Mouse (Mus musculus) limb, embryonic 14.5 days (tissue): ENCODE results near the gene Tgfbrap1. TPM values are rescaled to one million over a fixed set of nuclear protein-coding genes. Genes with fewer than 3 reads are reported as not detected.
A peak's percentile ranks its signal among the peaks of the same experiment; 100 is the strongest.

Experiments
- ATAC-seq: fragments of 200-750 bp; cut with Nextera tagmentation; 2 replicates; pipeline ENCODE4 v1.8.0; 2017; ENCODE audit warnings: low read depth, moderate number of reproducible peaks, moderate TSS enrichment; ENCODE audit not compliant: low FRiP score
- DNase-seq: peaks from one replicate; pipeline ENCODE4 v3.0.0-alpha.2; 2015; ENCODE audit warnings: low spot score
- H3K27ac ChIP-seq: fragments of 300-500 bp; sonication (generic); replicated peaks from 2 replicates; pipeline ENCODE4 v1.5.1; 2014; ENCODE audit warnings: low read depth, mild to moderate bottlenecking, low read length, moderate library complexity, mixed read lengths
- H3K27me3 ChIP-seq: fragments of 300-500 bp; sonication (generic); 2 replicates; pipeline ENCODE4 v1.6.1; 2014; ENCODE audit warnings: low read length, mixed read lengths; ENCODE audit not compliant: control insufficient read depth, insufficient read depth
- H3K36me3 ChIP-seq: fragments of 300-500 bp; sonication (generic); 2 replicates; pipeline ENCODE4 v1.6.1; 2014; ENCODE audit warnings: mild to moderate bottlenecking, low read length, moderate library complexity, mixed read lengths; ENCODE audit not compliant: control insufficient read depth, insufficient read depth
- H3K4me1 ChIP-seq: fragments of 300-500 bp; sonication (generic); 2 replicates; pipeline ENCODE4 v1.6.1; 2014; ENCODE audit warnings: antibody characterized with exemption, low read length, mixed read lengths; ENCODE audit not compliant: control insufficient read depth, insufficient read depth
- H3K4me2 ChIP-seq: fragments of 300-500 bp; sonication (generic); replicated peaks from 2 replicates; pipeline ENCODE4 v1.6.1; 2014; ENCODE audit warnings: low read depth, mild to moderate bottlenecking, low read length, moderate library complexity; ENCODE audit not compliant: severe bottlenecking
- H3K4me3 ChIP-seq: fragments of 300-500 bp; sonication (generic); replicated peaks from 2 replicates; pipeline ENCODE4 v1.5.1; 2014; ENCODE audit warnings: low read length
- H3K9ac ChIP-seq: fragments of 300-500 bp; sonication (generic); 2 replicates; pipeline ENCODE4 v1.6.1; 2014; ENCODE audit warnings: mild to moderate bottlenecking, low read depth, low read length, moderate library complexity; ENCODE audit not compliant: severe bottlenecking
- H3K9me3 ChIP-seq: fragments of 300-500 bp; sonication (generic); 2 replicates; pipeline ENCODE4 v1.6.1; 2016; ENCODE audit warnings: low read length; ENCODE audit not compliant: control insufficient read depth
- POLR2A ChIP-seq: fragments of 200-500 bp; IDR thresholded peaks from 2 replicates; pipeline ENCODE4 v1.8.0; 2012; ENCODE audit warnings: inconsistent platforms, mild to moderate bottlenecking, moderate library complexity, borderline replicate concordance; ENCODE audit not compliant: insufficient read depth, insufficient read length; ENCODE audit errors: extremely low read depth
- WGBS: fragments of 180-500 bp; shearing (Covaris S2); extraction: QIAGEN DNeasy Blood & Tissue Kit; methylation state at CpG from one replicate; pipeline ENCODE4 v1.1.7; 2014; 5-methylcytosine and 5-hydroxymethylcytosine counted together
- polyA plus RNA-seq, 2 experiments: library from polyadenylated mRNA; depleted of rRNA in 1 of 2; stranded (reverse) in 1 of 2; unstranded in 1 of 2; fragments of >200 nt; fragmentation: Nextera tagmentation in 1 of 2; extraction: Ambion mirVana in 1 of 2; gene quantifications; 2 replicates each; pipeline versions ENCODE4 v1.2.1 to v1.2.3; 2012 to 2014

The Tgfbrap1 gene
- polyA plus RNA-seq, 2 experiments: 12.8 to 22.7 TPM

DNA sequence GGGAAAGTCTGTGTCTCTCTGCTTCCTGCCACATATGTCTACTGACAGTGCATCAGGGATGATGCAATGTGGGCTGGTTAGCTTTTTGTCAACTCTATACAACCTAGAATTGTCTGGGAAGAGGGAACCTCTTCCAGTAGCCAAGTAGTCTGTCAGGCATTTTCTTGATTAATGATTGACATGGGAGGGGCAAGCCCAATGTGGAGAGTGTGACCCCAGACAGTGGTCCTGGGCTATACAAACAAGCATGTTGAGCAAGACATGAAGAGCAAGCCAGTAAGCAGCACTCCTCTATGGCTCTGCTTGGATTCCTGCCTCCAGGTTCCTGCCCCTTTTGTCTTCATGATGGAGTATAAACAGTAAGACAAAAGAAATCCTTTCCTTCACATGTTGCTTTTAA is 28.8 kb upstream of the Tgfbrap1 start:
- Histone ChIP-seq H3K27me3 (no peaks in the 10 kb centered on the region), H3K36me3 (peaks cover 13% of the 10 kb centered on the region), H3K27ac (no peak overlapping the region), H3K4me2 (no peak overlapping the region), H3K4me1 (no peaks in the 10 kb centered on the region), H3K9ac (no peak overlapping the region), H3K4me3 (no peak overlapping the region), H3K9me3 (no peaks in the 10 kb centered on the region)
- no peak for TF ChIP-seq POLR2A
- ATAC-seq: no peak
- DNase-seq: no peak

DNA sequence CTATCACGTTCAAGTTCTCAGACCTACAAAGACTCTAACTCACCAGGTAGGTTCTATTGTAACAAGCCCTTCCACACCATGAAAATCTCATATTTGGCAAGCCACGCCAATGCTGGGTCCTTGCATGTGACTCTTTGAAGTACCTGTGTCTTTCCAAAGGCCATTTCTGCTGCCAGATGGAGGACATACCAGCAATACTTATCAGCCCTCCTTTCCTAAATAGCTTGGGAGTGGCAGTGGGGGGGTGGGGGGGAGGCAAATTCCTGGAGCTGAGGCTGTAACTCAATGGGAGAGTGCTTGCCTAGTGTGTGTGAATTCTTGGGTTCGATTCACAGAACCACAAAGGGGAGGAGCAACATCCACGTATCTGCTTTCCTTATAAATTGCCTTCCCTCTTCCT is 26.3 kb upstream of the Tgfbrap1 start:
- Histone ChIP-seq H3K36me3 (peaks cover 14% of the 10 kb centered on the region), H3K9ac (no peak overlapping the region), H3K4me2 (no peak overlapping the region), H3K9me3 (no peaks in the 10 kb centered on the region), H3K4me1 (no peaks in the 10 kb centered on the region), H3K27me3 (no peaks in the 10 kb centered on the region), H3K27ac (no peak overlapping the region), H3K4me3 (no peak overlapping the region)
- DNase-seq (no peak), ATAC-seq (no peak)
- 75% methylated on average over 4 of the region's 4 CpGs for WGBS
- no peak for TF ChIP-seq POLR2A

DNA sequence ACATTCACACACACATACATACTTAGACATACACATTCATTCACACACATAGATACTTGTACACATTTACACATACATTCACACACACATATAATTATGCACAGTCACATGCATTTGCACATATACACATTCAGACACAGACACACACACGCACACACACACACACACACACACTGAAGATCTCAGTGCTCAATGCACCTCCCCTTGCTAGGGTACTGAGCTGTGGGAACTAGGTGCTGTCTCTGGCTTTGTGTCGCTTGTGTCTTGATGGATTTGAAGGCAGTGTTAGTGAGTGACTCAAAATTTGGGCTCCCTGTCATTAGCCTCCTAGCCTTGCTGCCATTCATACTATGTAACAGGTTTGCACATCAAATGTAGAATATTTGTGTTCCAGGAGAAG is 24.2 kb upstream of the Tgfbrap1 start:
- no peak for DNase-seq
- no peaks in the 10 kb centered on the region for H3K27me3 ChIP-seq
- no peaks in the 10 kb centered on the region for H3K4me1 ChIP-seq
- no peak overlapping the region for H3K27ac ChIP-seq
- H3K36me3 ChIP-seq: peaks cover 19% of the 10 kb centered on the region
- no peak overlapping the region for H3K9ac ChIP-seq
- no peak for TF ChIP-seq POLR2A
- no peak overlapping the region for H3K4me2 ChIP-seq
- 93% methylated on average over 2 of the region's 2 CpGs for WGBS
- H3K4me3 ChIP-seq: no peak overlapping the region
- no peak for ATAC-seq
- no peaks in the 10 kb centered on the region for H3K9me3 ChIP-seq

DNA sequence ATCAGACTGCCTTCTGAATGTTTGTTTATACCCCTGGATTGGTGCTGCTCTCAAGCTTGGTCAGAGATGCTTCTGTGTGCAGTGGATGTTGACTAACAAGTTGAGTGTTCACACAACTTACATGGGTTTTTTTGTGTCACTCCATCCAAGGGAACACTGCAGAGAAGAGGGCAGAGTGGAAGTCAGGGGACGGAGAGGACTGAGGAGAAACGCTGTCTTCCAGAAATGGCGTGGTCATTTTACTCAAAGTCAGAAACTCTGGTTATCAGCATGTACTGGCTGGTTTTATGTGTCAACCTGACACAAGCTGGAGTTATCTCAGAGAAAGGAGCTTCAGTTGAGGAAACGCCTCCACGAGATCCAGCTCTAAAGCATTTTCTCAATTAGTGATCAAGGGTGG is 22.5 kb upstream of the Tgfbrap1 start:
- Histone ChIP-seq H3K27me3 (no peaks in the 10 kb centered on the region), H3K9ac (no peak overlapping the region), H3K9me3 (no peaks in the 10 kb centered on the region), H3K4me3 (no peak overlapping the region), H3K36me3 (peaks cover 34% of the 10 kb centered on the region), H3K4me1 (no peaks in the 10 kb centered on the region), H3K27ac (no peak overlapping the region), H3K4me2 (no peak overlapping the region)
- ATAC-seq (no peak), DNase-seq (no peak)
- TF ChIP-seq POLR2A: no peak
- 98% methylated on average over 5 of the region's 5 CpGs for WGBS

DNA sequence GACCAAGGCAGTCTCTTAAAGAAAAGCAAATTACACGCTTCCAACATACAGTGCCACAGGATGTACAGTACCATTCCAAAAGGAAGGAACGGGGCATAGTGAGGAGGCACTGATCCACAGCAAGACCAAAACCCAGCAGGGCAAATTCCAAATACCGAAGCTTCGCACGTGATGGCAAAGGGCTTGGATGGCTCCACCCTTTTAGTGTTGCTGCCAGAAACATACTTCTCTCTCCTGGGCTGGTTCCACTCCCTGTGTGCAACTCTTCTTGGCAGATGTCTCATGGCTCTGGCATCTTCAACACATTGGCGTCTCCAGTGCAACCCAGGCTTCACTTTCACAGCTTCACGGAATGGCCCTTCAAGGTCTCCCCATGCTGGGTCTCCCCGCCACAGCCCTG is 19.0 kb upstream of the Tgfbrap1 start:
- DNase-seq: no peak
- peaks cover 50% of the 10 kb centered on the region for H3K36me3 ChIP-seq
- 97% methylated on average over 8 of the region's 8 CpGs for WGBS

DNA sequence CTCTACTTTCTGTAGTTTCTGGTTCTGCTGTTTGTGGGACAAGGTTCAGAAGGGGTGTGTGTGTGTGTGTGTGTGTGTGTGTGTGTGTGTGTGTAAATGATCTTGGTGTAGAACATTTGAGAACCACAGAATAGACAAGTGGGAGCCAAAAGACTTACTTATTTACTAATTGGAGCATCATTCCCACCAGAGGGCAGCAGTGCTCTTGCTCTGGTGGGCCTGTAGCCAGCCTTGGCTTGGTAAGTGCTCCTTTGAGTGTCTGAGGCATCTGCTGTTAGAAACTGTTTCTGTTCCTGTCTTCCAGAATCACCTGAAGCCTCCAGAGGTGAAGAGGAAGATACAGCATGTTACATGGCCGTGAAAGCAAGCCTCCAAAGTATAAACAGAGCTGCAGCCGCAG is 14.4 kb upstream of the Tgfbrap1 start:
- Histone ChIP-seq H3K4me2 (no peak overlapping the region), H3K9me3 (no peaks in the 10 kb centered on the region), H3K9ac (no peak overlapping the region), H3K27ac (no peak overlapping the region), H3K36me3 (peaks cover 75% of the 10 kb centered on the region), H3K27me3 (no peaks in the 10 kb centered on the region), H3K4me1 (no peaks in the 10 kb centered on the region), H3K4me3 (no peak overlapping the region)
- 87% methylated on average over 2 of the region's 2 CpGs for WGBS
- TF ChIP-seq POLR2A: no peak
- ATAC-seq (no peak), DNase-seq (peak; percentile 72)

More for the DNA sequence above, 19.0 kb upstream of the Tgfbrap1 start:
- H3K27ac ChIP-seq: no peak overlapping the region
- ATAC-seq: no peak
- no peaks in the 10 kb centered on the region for H3K9me3 ChIP-seq
- no peak overlapping the region for H3K4me2 ChIP-seq
- no peak for TF ChIP-seq POLR2A
- no peaks in the 10 kb centered on the region for H3K27me3 ChIP-seq
- H3K4me1 ChIP-seq: no peaks in the 10 kb centered on the region
- no peak overlapping the region for H3K9ac ChIP-seq
- no peak overlapping the region for H3K4me3 ChIP-seq
